Mouse (Mus musculus) kidney, adult 2 months (tissue): Measurements from ENCODE around the gene Gpa33. TPM values are rescaled to one million over a fixed set of nuclear protein-coding genes. Genes with fewer than 3 reads are reported as not detected.

Experiments used
- DNase-seq: peaks from one replicate; pipeline ENCODE4 v3.0.0; 2021
- H3K27ac ChIP-seq: fragments of 200-500 bp; 2 replicates; pipeline ENCODE4 v1.5.1; 2012; ENCODE audit warnings: low read depth, low read length, control low read depth, inconsistent platforms; ENCODE audit not compliant: insufficient read depth
- H3K27me3 ChIP-seq: fragments of 200-500 bp; replicated peaks from 2 replicates; pipeline ENCODE4 v1.6.1; 2012; ENCODE audit warnings: mild to moderate bottlenecking, moderate library complexity, low read length, inconsistent platforms; ENCODE audit not compliant: control insufficient read depth, insufficient read depth
- H3K36me3 ChIP-seq: fragments of 200-500 bp; 2 replicates; pipeline ENCODE4 v1.6.1; 2012; ENCODE audit warnings: mild to moderate bottlenecking, moderate library complexity, low read length, inconsistent platforms; ENCODE audit not compliant: control insufficient read depth, insufficient read depth
- H3K4me1 ChIP-seq: fragments of 200-500 bp; 2 replicates; pipeline ENCODE4 v1.6.1; 2011; ENCODE audit warnings: low read length; ENCODE audit not compliant: control insufficient read depth, insufficient read depth
- H3K4me3 ChIP-seq: fragments of 200-500 bp; 2 replicates; pipeline ENCODE4 v1.5.1; 2011; ENCODE audit warnings: mild to moderate bottlenecking, low read depth, low read length, control low read depth; ENCODE audit not compliant: insufficient read depth
- CTCF ChIP-seq: fragments of 200-500 bp; conservative IDR thresholded peaks from 2 replicates; pipeline ENCODE4 v1.5.1; 2011; ENCODE audit warnings: low read depth, mild to moderate bottlenecking, control low read depth, low read length, moderate library complexity, mixed read lengths; ENCODE audit not compliant: insufficient read depth, insufficient read length
- POLR2A ChIP-seq: fragments of 200-500 bp; IDR thresholded peaks from one replicate; pipeline ENCODE4 v1.6.1; 2011; ENCODE audit warnings: low read depth, low read length, control low read depth
- WGBS: fragments of 180-500 bp; shearing (Covaris S2); methylation state at CpG from one replicate; pipeline ENCODE4 v1.1.7; 2018; 5-methylcytosine and 5-hydroxymethylcytosine counted together
- polyA plus RNA-seq: library from polyadenylated mRNA; depleted of rRNA; stranded (reverse); fragments of >200 nt; gene quantifications from 2 replicates; pipeline ENCODE4 v1.2.3, GENCODE M21; 2012

Gpa33 gene
- polyA plus RNA-seq, 1 experiment, result 0.09 TPM

- Histone ChIP-seq H3K27ac (no peak overlapping the region), H3K27me3 (no peaks in the 10 kb centered on the region), H3K4me3 (no peak overlapping the region), H3K4me1 (no peaks in the 10 kb centered on the region), H3K36me3 (no peaks in the 10 kb centered on the region)
- TF ChIP-seq POLR2A, result no peak
- TF ChIP-seq CTCF, result peak; percentile 94
- peak; percentile 54 for DNase-seq
- 15% methylated on average over 24 of the region's 24 CpGs for WGBS
Measured at GRCm38 (mm10) chr1:166160569-166161445, 30.8 kb downstream of the Gpa33 start.

- no peak for DNase-seq
- 88% methylated on average over 14 of the region's 14 CpGs for WGBS
- Histone ChIP-seq H3K27ac (no peak overlapping the region), H3K27me3 (no peaks in the 10 kb centered on the region), H3K4me3 (no peak overlapping the region), H3K36me3 (no peaks in the 10 kb centered on the region), H3K4me1 (no peaks in the 10 kb centered on the region)
- no peak for TF ChIP-seq POLR2A
- TF ChIP-seq CTCF, result no peak
Measured at GRCm38 (mm10) chr1:166164580-166164979, 34.5 kb downstream of the Gpa33 start.

GRCm38 (mm10) chr1:166165159-166165558, 35.1 kb downstream of the Gpa33 start:
- no peaks in the 10 kb centered on the region for H3K36me3 ChIP-seq
- no peak overlapping the region for H3K4me3 ChIP-seq
- no peaks in the 10 kb centered on the region for H3K27me3 ChIP-seq
- DNase-seq, result no peak
- no peaks in the 10 kb centered on the region for H3K4me1 ChIP-seq
- 87% methylated on average over 9 of the region's 9 CpGs for WGBS
- no peak overlapping the region for H3K27ac ChIP-seq
- TF ChIP-seq POLR2A (no peak), CTCF (no peak)

GRCm38 (mm10) chr1:166167405-166167804, 37.4 kb downstream of the Gpa33 start:
- WGBS, result 60% methylated on average over 4 of the region's 4 CpGs
- Histone ChIP-seq H3K4me3 (no peak overlapping the region), H3K27ac (no peak overlapping the region), H3K27me3 (no peaks in the 10 kb centered on the region), H3K36me3 (no peaks in the 10 kb centered on the region), H3K4me1 (no peaks in the 10 kb centered on the region)
- no peak for TF ChIP-seq POLR2A
- TF ChIP-seq CTCF, result no peak
- DNase-seq, result no peak

GRCm38 (mm10) chr1:166168017-166168416, 38.0 kb downstream of the Gpa33 start:
- H3K27ac ChIP-seq, result no peak overlapping the region
- no peak for DNase-seq

GRCm38 (mm10) chr1:166169713-166170112, 39.7 kb downstream of the Gpa33 start:
- Histone ChIP-seq H3K27ac (no peak overlapping the region), H3K27me3 (no peaks in the 10 kb centered on the region), H3K4me3 (no peak overlapping the region), H3K36me3 (no peaks in the 10 kb centered on the region), H3K4me1 (no peaks in the 10 kb centered on the region)
- TF ChIP-seq CTCF (no peak), POLR2A (no peak)
- WGBS, result 81% methylated on average over 7 of the region's 7 CpGs
- DNase-seq, result no peak

More at GRCm38 (mm10) chr1:166168017-166168416, 38.0 kb downstream of the Gpa33 start:
- H3K27me3 ChIP-seq, result no peaks in the 10 kb centered on the region
- no peaks in the 10 kb centered on the region for H3K36me3 ChIP-seq
- 91% methylated on average over 7 of the region's 7 CpGs for WGBS
- H3K4me3 ChIP-seq, result no peak overlapping the region
- H3K4me1 ChIP-seq, result no peaks in the 10 kb centered on the region
- TF ChIP-seq POLR2A (no peak), CTCF (no peak)

- 92% methylated on average over 12 of the region's 12 CpGs for WGBS
- H3K27me3 ChIP-seq, result no peaks in the 10 kb centered on the region
- no peak for DNase-seq
- H3K4me1 ChIP-seq, result no peaks in the 10 kb centered on the region
- TF ChIP-seq CTCF (no peak), POLR2A (no peak)
- no peaks in the 10 kb centered on the region for H3K36me3 ChIP-seq
- no peak overlapping the region for H3K4me3 ChIP-seq
- H3K27ac ChIP-seq, result no peak overlapping the region
Measured at GRCm38 (mm10) chr1:166170852-166171251, 40.8 kb downstream of the Gpa33 start.
